Mouse (Mus musculus): ENCODE data around the gene Gm21992. TPM values are rescaled to one million over a fixed set of nuclear protein-coding genes. Genes with fewer than 3 reads are reported as not detected.

Gene Gm21992
- total RNA-seq (2014; fragmentation: Nextera tagmentation) = 10.6 and 11.2 TPM in 2 replicates
- total RNA-seq (2017) = 32.1 and 40.1 TPM in 2 replicates
- polyA plus RNA-seq (2012) = 1.7 and 9.0 TPM in 2 replicates

GRCm38 (mm10) chr19:4811063-4811908 is at the start of gene Gm21992, which contains the start of gene Rbm14:
Gene Gm21992, minus strand, starts transcription at chr19:4811612.
Gene Rbm14, minus strand, starts transcription at chr19:4811634.
- Histone ChIP-seq H3K4me1 (ENCODE audit: insufficient read depth, low read depth, low read length) (peaks cover 30% of the 10 kb centered on the region), H3K27me3 (ENCODE audit: insufficient read depth, low read length) (no peaks in the 10 kb centered on the region), H3K9me3 (replicated peaks) (0 out of 2 replicates have a peak, but pooled peaks cover 3% of the 10 kb centered on the region), H3K4me3 (ENCODE audit: low read depth, low read length) (peak within 1 kb of the TSS; percentile 99), H3K36me3 (replicated peaks) (peaks cover 22% of the 10 kb centered on the region)
- ATAC-seq (ENCODE audit: extremely low read depth, insufficient number of reproducible peaks, low FRiP score, poor library complexity, severe bottlenecking) (peak; percentile 96), DNase-seq (ENCODE audit: low spot score) (peak; percentile 99)
- TF ChIP-seq TAL1 (conservative IDR thresholded peaks at IDR 0.05; ENCODE audit: low read depth, low read length) (no peak), POLR2AphosphoS5 (IDR thresholded peaks at IDR 0.05; ENCODE audit: insufficient replicate concordance, low read depth, low read length) (peak; percentile 60; the same call in 1 of the 2 replicates), GATA1 (IDR thresholded peaks at IDR 0.05; ENCODE audit: borderline replicate concordance, low read length) (no peak)

GRCm38 (mm10) chr19:4859081-4859480 is 47.7 kb upstream of the Gm21992 start:
- peaks cover 68% of the 10 kb centered on the region for H3K27me3 ChIP-seq (ENCODE audit: insufficient read depth, low read length)
- DNase-seq (ENCODE audit: low spot score) (no peak), ATAC-seq (ENCODE audit: extremely low read depth, insufficient number of reproducible peaks, low FRiP score, poor library complexity, severe bottlenecking) (no peak)
- H3K9me3 ChIP-seq (replicated peaks) = no peaks in the 10 kb centered on the region
- no peak overlapping the region for H3K4me3 ChIP-seq (ENCODE audit: low read depth, low read length)
- H3K4me1 ChIP-seq (ENCODE audit: insufficient read depth, low read depth, low read length) = peaks cover 8% of the 10 kb centered on the region
- no peaks in the 10 kb centered on the region for H3K36me3 ChIP-seq (replicated peaks)
- TF ChIP-seq CTCF (IDR thresholded peaks at IDR 0.05; ENCODE audit: low read depth, low read length) = no peak
- no peak for TF ChIP-seq GATA2 (IDR thresholded peaks at IDR 0.05; ENCODE audit: borderline replicate concordance, low read depth, low read length)

GRCm38 (mm10) chr19:4855951-4856350 is 44.5 kb upstream of the Gm21992 start:
- Histone ChIP-seq H3K4me3 (ENCODE audit: low read depth, low read length) (no peak overlapping the region), H3K4me1 (ENCODE audit: insufficient read depth, low read depth, low read length) (peaks cover 8% of the 10 kb centered on the region), H3K36me3 (replicated peaks) (no peaks in the 10 kb centered on the region), H3K9me3 (replicated peaks) (no peaks in the 10 kb centered on the region), H3K27me3 (ENCODE audit: insufficient read depth, low read length) (peaks cover 59% of the 10 kb centered on the region)
- DNase-seq (ENCODE audit: low spot score) (no peak), ATAC-seq (ENCODE audit: extremely low read depth, insufficient number of reproducible peaks, low FRiP score, poor library complexity, severe bottlenecking) (no peak)
- TF ChIP-seq CTCF (IDR thresholded peaks at IDR 0.05; ENCODE audit: low read depth, low read length) (no peak), TAL1 (conservative IDR thresholded peaks at IDR 0.05; ENCODE audit: low read depth, low read length) (no peak), GATA2 (IDR thresholded peaks at IDR 0.05; ENCODE audit: borderline replicate concordance, low read depth, low read length) (no peak), GATA1 (IDR thresholded peaks at IDR 0.05; ENCODE audit: borderline replicate concordance, low read length) (no peak), POLR2AphosphoS5 (IDR thresholded peaks at IDR 0.05; ENCODE audit: insufficient replicate concordance, low read depth, low read length) (no peak)

- TF ChIP-seq POLR2AphosphoS5 (IDR thresholded peaks at IDR 0.05; ENCODE audit: insufficient replicate concordance, low read depth, low read length) (no peak), CTCF (IDR thresholded peaks at IDR 0.05; ENCODE audit: low read depth, low read length) (no peak), TAL1 (conservative IDR thresholded peaks at IDR 0.05; ENCODE audit: low read depth, low read length) (no peak), GATA2 (IDR thresholded peaks at IDR 0.05; ENCODE audit: borderline replicate concordance, low read depth, low read length) (no peak), GATA1 (IDR thresholded peaks at IDR 0.05; ENCODE audit: borderline replicate concordance, low read length) (no peak)
- Histone ChIP-seq H3K27me3 (ENCODE audit: insufficient read depth, low read length) (peaks cover 62% of the 10 kb centered on the region), H3K9me3 (replicated peaks) (no peaks in the 10 kb centered on the region), H3K4me1 (ENCODE audit: insufficient read depth, low read depth, low read length) (peaks cover 8% of the 10 kb centered on the region), H3K36me3 (replicated peaks) (no peaks in the 10 kb centered on the region), H3K4me3 (ENCODE audit: low read depth, low read length) (no peak overlapping the region)
- DNase-seq (ENCODE audit: low spot score) = no peak
- no peak for ATAC-seq (ENCODE audit: extremely low read depth, insufficient number of reproducible peaks, low FRiP score, poor library complexity, severe bottlenecking)
Measured at GRCm38 (mm10) chr19:4855470-4855820, 44.0 kb upstream of the Gm21992 start.

GRCm38 (mm10) chr19:4854552-4855469 is 43.4 kb upstream of the Gm21992 start, which contains the start of gene Ctsf:
Gene Ctsf, plus strand, starts transcription at chr19:4855130.
- H3K27me3 ChIP-seq (ENCODE audit: insufficient read depth, low read length) = peaks cover 62% of the 10 kb centered on the region
- no peak for ATAC-seq (ENCODE audit: extremely low read depth, insufficient number of reproducible peaks, low FRiP score, poor library complexity, severe bottlenecking)

GRCm38 (mm10) chr19:4850281-4850680 is 38.9 kb upstream of the Gm21992 start:
- ATAC-seq (ENCODE audit: extremely low read depth, insufficient number of reproducible peaks, low FRiP score, poor library complexity, severe bottlenecking) = no peak
- Histone ChIP-seq H3K4me3 (ENCODE audit: low read depth, low read length) (no peak overlapping the region), H3K9me3 (replicated peaks) (no peaks in the 10 kb centered on the region), H3K36me3 (replicated peaks) (no peaks in the 10 kb centered on the region), H3K27me3 (ENCODE audit: insufficient read depth, low read length) (peaks cover 42% of the 10 kb centered on the region), H3K4me1 (ENCODE audit: insufficient read depth, low read depth, low read length) (peaks cover 5% of the 10 kb centered on the region)
- no peak for DNase-seq (ENCODE audit: low spot score)
- TF ChIP-seq GATA2 (IDR thresholded peaks at IDR 0.05; ENCODE audit: borderline replicate concordance, low read depth, low read length) (no peak), POLR2AphosphoS5 (IDR thresholded peaks at IDR 0.05; ENCODE audit: insufficient replicate concordance, low read depth, low read length) (no peak), TAL1 (conservative IDR thresholded peaks at IDR 0.05; ENCODE audit: low read depth, low read length) (no peak), GATA1 (IDR thresholded peaks at IDR 0.05; ENCODE audit: borderline replicate concordance, low read length) (no peak), CTCF (IDR thresholded peaks at IDR 0.05; ENCODE audit: low read depth, low read length) (no peak)

More at GRCm38 (mm10) chr19:4854552-4855469, 43.4 kb upstream of the Gm21992 start, which contains the start of gene Ctsf:
- no peak for TF ChIP-seq TAL1 (conservative IDR thresholded peaks at IDR 0.05; ENCODE audit: low read depth, low read length)
- no peak for DNase-seq (ENCODE audit: low spot score)
- no peaks in the 10 kb centered on the region for H3K9me3 ChIP-seq (replicated peaks)
- H3K4me1 ChIP-seq (ENCODE audit: insufficient read depth, low read depth, low read length) = peaks cover 8% of the 10 kb centered on the region
- H3K4me3 ChIP-seq (ENCODE audit: low read depth, low read length) = no peak within 1 kb of the TSS
- H3K36me3 ChIP-seq (replicated peaks) = no peaks in the 10 kb centered on the region
